Mouse (Mus musculus) CD4-positive, CD25-positive, alpha-beta regulatory T cell, adult 4 months (primary cell): Measurements from ENCODE around the gene 1500009L16Rik. TPM values are rescaled to one million over a fixed set of nuclear protein-coding genes. Genes with fewer than 3 reads are reported as not detected.
A peak's percentile ranks its signal among the peaks of the same experiment; 100 is the strongest.

ENCODE experiments used
- ATAC-seq: one replicate; pipeline ENCODE4 v1.8.0; 2017
- polyA plus RNA-seq, 2 experiments: library from polyadenylated mRNA; unstranded; fragments of 100-300 nt; shearing (Covaris generic); gene quantifications; one replicate each; pipeline ENCODE4 v1.2.1; 2017

The 1500009L16Rik gene
- polyA plus RNA-seq = 1 to 10 TPM; 1.9 to 7.4 TPM

DNA sequence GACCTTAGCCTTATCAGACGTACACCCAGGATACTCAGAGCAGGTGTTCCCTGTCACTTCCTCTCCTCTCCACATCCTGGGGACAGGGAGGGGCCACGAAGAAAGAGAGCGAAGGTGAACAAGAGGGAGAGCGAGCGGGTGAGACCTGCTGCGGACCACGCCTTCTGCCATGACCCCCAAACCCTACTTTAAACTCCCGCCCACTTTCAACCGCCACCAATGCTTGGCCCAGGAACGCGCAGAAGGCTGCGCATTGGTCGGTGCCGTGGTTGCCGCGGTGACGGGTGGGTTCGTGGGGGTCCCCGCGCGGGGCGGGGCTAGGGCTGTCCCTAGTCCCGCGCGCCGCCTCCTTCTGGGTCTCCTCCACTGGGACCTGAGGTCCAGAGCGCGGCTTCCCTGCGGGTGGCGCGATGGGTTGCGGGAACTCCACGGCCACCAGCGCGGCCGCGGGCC lies at the start of gene 1500009L16Rik:
Gene 1500009L16Rik, plus strand, starts transcription at position 287 of the 453 bp plus-strand sequence.
- ATAC-seq = peak; percentile 78

DNA sequence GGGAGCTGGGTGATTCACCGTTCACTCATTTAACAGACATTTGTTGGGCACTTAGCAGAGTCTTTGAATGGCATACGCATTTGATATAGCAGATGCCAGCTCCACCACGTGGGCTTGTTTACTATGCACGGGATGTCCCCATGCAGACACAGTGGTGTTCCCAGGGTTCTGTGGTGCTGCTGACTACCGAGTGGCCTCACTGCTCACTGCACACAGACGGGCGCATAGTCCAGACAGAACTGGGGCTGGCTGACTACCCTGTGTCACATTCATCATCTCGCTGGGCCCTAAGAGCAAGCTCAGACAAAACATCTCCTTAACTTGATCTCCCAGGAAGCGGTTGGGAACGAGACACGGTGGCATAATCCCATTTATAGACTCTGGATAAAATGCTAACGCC lies 41.3 kb upstream of the 1500009L16Rik start:
- ATAC-seq = no peak

- ATAC-seq = no peak
These were observed 34.5 kb upstream of the 1500009L16Rik start for GRCm38 (mm10) chr10:83688215-83688614.

DNA sequence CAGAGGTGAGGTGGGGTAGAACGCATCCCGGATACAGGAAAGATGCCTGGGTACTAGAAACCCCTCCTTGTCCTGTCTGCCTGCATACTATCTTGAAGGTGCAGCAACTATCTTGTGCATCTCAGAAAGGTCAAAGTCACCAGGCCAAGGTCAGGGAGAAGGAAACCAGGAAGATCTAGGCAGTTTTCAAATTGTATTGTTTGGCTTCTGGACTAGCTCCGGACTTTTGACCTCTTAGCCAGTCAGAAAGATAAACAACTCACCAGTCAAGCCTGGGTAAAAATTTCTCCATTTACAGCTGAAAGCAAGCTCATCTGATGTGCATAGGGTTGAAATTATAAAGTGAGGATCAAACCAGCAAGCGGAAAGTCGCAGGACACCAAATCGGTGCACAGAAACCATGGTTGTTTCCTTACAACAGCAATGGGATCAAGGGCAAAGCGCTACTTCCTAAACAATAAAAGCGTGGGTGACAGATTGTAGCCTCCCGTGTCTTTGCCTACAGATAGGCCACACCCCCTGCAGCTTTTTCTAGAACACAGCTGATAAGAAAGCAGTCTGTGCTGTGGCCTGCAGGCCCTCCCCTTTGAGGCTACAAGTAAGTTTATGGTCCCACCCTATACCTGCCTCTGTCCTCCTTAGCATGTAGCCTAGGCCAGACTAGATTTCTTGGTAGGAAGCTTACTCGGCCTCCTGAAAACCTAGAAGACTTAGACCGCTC lies 30.3 kb upstream of the 1500009L16Rik start:
- no peak for ATAC-seq

GRCm38 (mm10) chr10:83696226-83696625 lies 26.4 kb upstream of the 1500009L16Rik start:
- no peak for ATAC-seq

GRCm38 (mm10) chr10:83706628-83707027 lies 16.0 kb upstream of the 1500009L16Rik start:
- ATAC-seq = no peak

DNA sequence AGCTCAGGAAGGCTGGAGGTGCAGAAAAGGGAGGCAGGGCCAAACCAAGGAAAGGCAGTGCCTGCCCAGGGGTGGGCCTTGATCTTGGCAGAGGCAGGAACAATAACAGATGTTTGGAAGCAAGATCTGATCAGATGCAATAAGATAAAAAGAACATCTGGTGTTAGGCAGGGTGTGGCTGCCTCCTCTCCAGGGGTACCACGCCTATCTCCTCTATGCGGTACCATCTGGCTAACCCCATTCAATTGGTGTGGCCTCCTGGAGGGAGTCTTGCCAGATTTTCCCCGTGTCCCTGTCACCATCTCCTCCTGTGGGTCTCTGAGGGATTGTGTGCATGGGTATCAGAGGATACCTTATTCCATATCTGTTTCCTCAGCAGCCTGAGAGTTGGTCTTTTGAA lies 12.7 kb upstream of the 1500009L16Rik start:
- no peak for ATAC-seq

GRCm38 (mm10) chr10:83711769-83712168 lies 10.9 kb upstream of the 1500009L16Rik start:
- no peak for ATAC-seq

- ATAC-seq = peak; percentile 31
These were observed 3.7 kb upstream of the 1500009L16Rik start for GRCm38 (mm10) chr10:83718855-83719474.

GRCm38 (mm10) chr10:83723055-83723454 lies 390 bp downstream of the 1500009L16Rik start:
- no peak for ATAC-seq

DNA sequence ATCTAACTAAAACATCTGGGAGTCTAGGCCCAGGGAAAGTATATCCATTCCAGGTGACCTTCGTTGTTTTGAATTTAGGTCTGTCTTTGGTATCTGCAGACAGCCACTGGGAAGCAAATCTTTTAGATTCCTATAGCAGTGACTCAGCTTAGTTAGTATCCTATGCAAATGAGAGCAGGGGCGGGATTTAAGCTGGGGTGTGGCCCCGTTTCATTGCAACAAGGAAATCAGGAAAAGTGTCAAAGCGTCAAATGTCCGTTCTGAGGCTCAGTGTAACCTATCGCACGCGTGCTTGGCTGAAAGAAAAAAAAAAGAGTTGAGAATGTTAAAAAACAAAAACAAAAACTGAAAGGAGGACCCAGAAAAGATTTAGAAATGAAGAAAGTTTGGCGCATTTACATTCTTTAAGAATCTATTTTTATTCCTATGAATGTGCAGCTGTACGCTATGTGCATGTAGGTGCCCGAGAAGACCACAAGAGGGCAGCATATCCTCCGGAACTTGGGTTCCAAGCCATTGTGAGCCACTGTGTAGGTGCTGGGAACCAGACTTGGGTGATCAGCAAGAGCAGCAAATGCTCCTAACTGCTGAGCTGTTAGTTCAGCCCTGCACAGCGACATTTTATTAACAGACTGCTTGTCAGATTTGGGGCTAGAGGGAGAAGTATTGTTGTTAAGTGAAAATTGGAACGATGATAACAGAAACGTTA lies 1.8 kb downstream of the 1500009L16Rik start:
- no peak for ATAC-seq

- ATAC-seq = no peak
These were observed 3.5 kb downstream of the 1500009L16Rik start for GRCm38 (mm10) chr10:83726164-83726563.

DNA sequence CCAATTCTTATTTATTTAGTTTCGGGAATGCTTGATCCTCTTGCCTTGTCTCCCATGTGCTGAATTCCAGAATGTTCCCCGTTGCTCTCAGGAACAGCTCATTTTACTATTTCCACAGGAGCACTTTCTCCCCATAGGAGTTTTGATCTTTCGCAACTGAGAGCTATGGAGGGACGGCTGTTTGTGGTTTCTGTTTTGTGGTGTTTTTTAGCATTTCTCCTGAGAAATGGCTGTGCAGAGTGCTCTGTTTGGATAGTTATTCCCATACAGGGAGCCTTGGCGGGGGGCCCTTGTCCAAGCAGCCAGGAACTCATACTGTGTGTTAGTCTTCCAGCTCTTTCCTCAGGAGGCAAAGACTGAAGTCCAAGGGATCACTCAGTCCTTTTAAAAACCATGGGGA lies 5.2 kb downstream of the 1500009L16Rik start:
- no peak for ATAC-seq

- ATAC-seq = no peak
These were observed 5.9 kb downstream of the 1500009L16Rik start for GRCm38 (mm10) chr10:83728529-83728928.

GRCm38 (mm10) chr10:83729076-83729475 lies 6.4 kb downstream of the 1500009L16Rik start:
- ATAC-seq = no peak

- peak; percentile 54 for ATAC-seq
These were observed 6.8 kb downstream of the 1500009L16Rik start for GRCm38 (mm10) chr10:83729492-83729891.

DNA sequence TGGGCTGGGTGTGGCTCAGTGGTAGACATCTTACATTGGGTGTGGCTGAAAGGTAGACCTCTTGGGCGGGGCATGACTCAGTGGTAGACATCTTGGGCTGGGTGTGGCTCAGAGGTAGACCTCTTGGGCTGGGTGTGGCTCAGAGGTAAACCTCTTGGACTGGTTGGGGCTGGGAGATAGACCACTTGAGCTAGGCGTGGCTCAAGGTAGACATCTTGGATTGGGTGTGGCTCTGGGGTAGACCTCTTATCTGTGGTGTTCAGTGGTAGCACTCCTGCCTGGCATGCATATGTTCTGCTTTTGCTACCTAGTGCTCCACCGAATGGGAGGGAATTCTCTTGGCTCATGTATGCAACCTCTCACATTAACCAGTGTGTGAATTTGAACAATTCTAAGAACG lies 11.1 kb downstream of the 1500009L16Rik start:
- no peak for ATAC-seq

- ATAC-seq = no peak
These were observed 16.5 kb downstream of the 1500009L16Rik start for GRCm38 (mm10) chr10:83738996-83739655.

DNA sequence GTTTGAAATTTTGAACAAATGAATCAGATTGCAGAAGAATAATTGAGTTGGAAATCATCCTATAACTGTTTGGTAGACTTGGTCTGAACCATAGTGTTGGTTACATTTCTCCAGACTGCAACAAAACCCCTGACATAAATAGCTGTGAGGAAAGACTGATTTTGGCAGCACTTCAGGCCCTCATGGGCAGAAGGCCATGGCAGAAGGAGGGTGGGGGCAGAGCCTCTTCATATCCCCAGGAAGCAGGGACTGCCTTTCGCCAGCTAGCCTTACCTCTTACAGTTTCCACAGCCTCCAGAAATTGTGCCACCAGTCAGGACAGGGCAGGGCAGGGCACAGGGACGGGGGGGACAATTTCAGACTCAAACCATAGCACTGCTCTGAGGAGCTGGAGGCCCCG lies 22.0 kb downstream of the 1500009L16Rik start:
- no peak for ATAC-seq

GRCm38 (mm10) chr10:83753056-83753455 lies 30.4 kb downstream of the 1500009L16Rik start:
- ATAC-seq = no peak

GRCm38 (mm10) chr10:83757343-83757962 lies 34.8 kb downstream of the 1500009L16Rik start:
- ATAC-seq = no peak

DNA sequence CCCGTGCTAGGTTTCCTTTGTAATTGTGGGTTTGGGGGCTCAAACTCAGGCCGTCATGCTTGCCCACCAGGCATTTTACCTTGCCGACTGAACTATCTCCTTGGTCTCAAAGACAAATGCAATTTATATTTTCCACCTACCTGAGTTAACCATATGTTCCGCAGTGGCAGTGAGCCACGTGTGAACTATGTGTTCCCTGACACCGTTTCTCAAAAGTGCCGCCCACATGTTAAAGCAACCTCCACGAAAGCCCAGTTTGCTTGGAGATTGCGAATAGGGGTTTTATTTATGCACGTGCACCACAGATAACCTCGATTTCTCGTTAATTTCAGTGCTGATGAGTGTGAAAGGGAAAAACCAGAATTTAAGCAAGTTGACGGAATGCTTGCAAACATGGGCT lies 36.1 kb downstream of the 1500009L16Rik start:
- ATAC-seq = no peak
